Mouse (Mus musculus) spleen, embryonic (tissue): ENCODE results near the gene Tmsb10.

Experiments
- CTCF ChIA-PET: fragments of 350-600 bp; sonication (Branson Sonifier 250); formaldehyde crosslinking; loops from one replicate; lab custom pipeline; 2022; lab: Charles Lee

The Tmsb10 gene

GRCm38 (mm10) chr6:72914087-72914749 lies 44.3 kb downstream of the Tmsb10 start:
- CTCF ChIA-PET, result no interaction called here

DNA sequence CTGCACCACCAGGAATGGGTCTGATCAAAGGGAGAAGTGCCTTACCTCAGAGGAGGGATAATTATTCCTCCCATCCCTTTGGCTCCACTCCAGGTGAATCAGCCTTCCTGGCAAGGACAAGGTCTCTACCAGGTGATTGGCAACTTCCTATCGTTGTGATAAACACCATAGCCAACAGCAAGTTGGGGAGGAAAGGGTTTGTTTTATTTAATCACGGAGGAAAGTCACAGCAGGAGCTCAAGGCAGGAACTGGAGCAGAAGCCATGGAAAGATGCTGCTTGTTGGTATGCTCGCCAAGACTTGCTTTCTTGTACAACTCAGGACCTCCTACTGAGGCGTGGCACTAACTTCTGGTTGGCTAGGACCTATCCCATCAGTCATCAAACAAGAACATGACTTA lies 47.3 kb downstream of the Tmsb10 start:
- CTCF ChIA-PET, result no interaction called here
